Mouse (Mus musculus): Measurements from ENCODE around the gene Unc13b.

- TF ChIP-seq CTCF (IDR thresholded peaks at IDR 0.05; ENCODE audit: control insufficient read depth, insufficient read depth, insufficient replicate concordance, low read depth, low read length) (no peak), POLR2A (IDR thresholded peaks at IDR 0.05; ENCODE audit: control insufficient read depth, low read depth, low read length) (no peak)
Observed at GRCm38 (mm10) chr4:43257040-43257439, 198.3 kb downstream of the Unc13b start.

Data from testis, adult 2 months (tissue).